Mouse (Mus musculus) forebrain, embryonic 16.5 days (tissue): Measurements from ENCODE around the gene Prkar2b. TPM values are rescaled to one million over a fixed set of nuclear protein-coding genes. Genes with fewer than 3 reads are reported as not detected.
"Not testable (repeated sequence)": the region's sequence is repeated elsewhere in the genome, so short reads cannot be mapped to it uniquely, and the experiment has no call there.

Experiments used
- ATAC-seq: fragments of 200-750 bp; cut with Nextera tagmentation; 2 replicates; pipeline ENCODE4 v1.8.0; 2017; ENCODE audit warnings: mild to moderate bottlenecking, moderate library complexity
- H3K27ac ChIP-seq: fragments of 300-500 bp; sonication (generic); 2 replicates; pipeline ENCODE4 v1.5.1; 2014; ENCODE audit warnings: low read length, control low read depth
- H3K27me3 ChIP-seq: fragments of 300-500 bp; sonication (generic); replicated peaks from 2 replicates; pipeline ENCODE4 v1.6.1; 2014; ENCODE audit warnings: low read length; ENCODE audit not compliant: control insufficient read depth, insufficient read depth
- H3K36me3 ChIP-seq: fragments of 300-500 bp; sonication (generic); 2 replicates; pipeline ENCODE4 v1.6.1; 2014; ENCODE audit not compliant: control insufficient read depth, insufficient read depth
- H3K4me1 ChIP-seq: fragments of 300-500 bp; sonication (generic); replicated peaks from 2 replicates; pipeline ENCODE4 v1.6.1; 2014; ENCODE audit warnings: low read length; ENCODE audit not compliant: control insufficient read depth, insufficient read depth
- H3K4me2 ChIP-seq: fragments of 300-500 bp; sonication (generic); 2 replicates; pipeline ENCODE4 v1.6.1; 2014; ENCODE audit warnings: mild to moderate bottlenecking, low read length, control low read depth
- H3K4me3 ChIP-seq: fragments of 300-500 bp; sonication (generic); replicated peaks from 2 replicates; pipeline ENCODE4 v1.5.1; 2014; ENCODE audit warnings: mild to moderate bottlenecking, low read length, control low read depth
- H3K9ac ChIP-seq: fragments of 300-500 bp; sonication (generic); replicated peaks from 2 replicates; pipeline ENCODE4 v1.6.1; 2014; ENCODE audit warnings: low read depth, low read length, control low read depth
- H3K9me3 ChIP-seq: fragments of 300-500 bp; sonication (generic); 2 replicates; pipeline ENCODE4 v1.6.1; 2016; ENCODE audit warnings: low read length; ENCODE audit not compliant: control insufficient read depth
- WGBS: fragments of 180-500 bp; shearing (Covaris S2); extraction: QIAGEN DNeasy Blood & Tissue Kit; methylation state at CpG from one replicate; pipeline ENCODE4 v1.1.7; 2014; 5-methylcytosine and 5-hydroxymethylcytosine counted together
- polyA plus RNA-seq: library from polyadenylated mRNA; unstranded; fragments of >200 nt; fragmentation: Nextera tagmentation; extraction: Ambion mirVana; gene quantifications from 2 replicates; pipeline ENCODE4 v1.2.1, GENCODE M21; 2015

The Prkar2b gene
- polyA plus RNA-seq, 1 experiment from 2014 or later: 140 TPM

DNA sequence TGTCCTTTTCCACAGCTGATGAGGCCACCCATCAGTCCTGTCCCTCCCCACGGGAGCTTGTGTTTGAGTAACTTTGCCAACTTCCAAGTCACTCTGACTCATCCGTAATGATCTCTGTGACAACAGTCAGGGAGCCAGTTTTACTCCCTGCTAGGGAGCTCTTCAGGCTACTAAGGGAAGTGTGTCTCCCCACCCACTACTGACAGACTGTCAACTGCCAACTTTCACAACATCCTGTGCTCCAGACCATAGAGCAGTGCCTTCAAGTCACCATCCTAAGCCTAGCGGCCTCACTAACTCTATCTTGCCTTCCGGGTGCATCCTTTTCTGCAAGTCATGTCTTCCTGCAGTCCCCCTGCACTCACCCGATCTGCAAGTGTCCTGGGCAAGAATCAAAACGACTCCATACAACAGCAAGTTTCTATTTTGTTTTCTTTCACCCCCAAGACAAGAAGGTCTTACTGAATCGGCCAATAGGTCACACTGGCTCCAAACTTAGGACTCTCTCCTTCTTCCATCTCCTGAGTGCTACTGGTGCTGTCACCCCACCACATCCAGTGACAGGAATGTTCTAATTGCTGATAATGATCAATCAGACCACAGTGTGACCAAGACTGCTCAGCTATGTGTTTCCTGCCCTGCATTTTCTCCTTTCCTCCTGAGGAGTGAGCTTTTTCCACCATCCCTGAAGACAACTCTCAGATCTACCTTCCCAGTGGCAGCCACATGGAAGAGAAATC, 43.3 kb downstream of the Prkar2b start:
- Histone ChIP-seq H3K4me3 (no peak overlapping the region), H3K9ac (no peak overlapping the region), H3K27ac (no peak overlapping the region), H3K9me3 (no peaks in the 10 kb centered on the region), H3K4me2 (no peak overlapping the region), H3K36me3 (no peaks in the 10 kb centered on the region), H3K27me3 (no peaks in the 10 kb centered on the region), H3K4me1 (peaks cover 10% of the 10 kb centered on the region)
- WGBS: 74% methylated on average over 7 of the region's 7 CpGs
- no peak for ATAC-seq

DNA sequence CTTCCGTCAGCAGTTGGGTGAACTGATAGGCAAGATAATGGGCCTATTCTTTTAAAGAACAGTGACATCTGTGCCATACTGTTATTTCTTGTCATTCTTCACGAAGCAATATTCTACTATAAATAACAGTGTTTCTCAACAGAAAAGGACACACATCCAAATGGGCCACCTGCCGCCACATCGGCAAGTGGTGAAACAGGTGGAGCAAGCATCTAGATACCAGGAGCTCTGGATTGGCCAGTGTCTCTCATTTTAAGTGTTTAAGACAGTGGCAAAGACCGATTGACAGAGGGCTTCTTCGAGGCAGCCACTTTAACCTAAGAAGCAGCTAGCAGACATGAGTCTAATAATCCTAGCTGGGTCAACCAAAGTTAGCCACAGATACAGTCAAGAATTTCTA, 44.6 kb downstream of the Prkar2b start:
- H3K9ac ChIP-seq: no peak overlapping the region
- no peaks in the 10 kb centered on the region for H3K9me3 ChIP-seq
- no peaks in the 10 kb centered on the region for H3K36me3 ChIP-seq
- H3K4me2 ChIP-seq: no peak overlapping the region
- H3K4me1 ChIP-seq: peaks cover 10% of the 10 kb centered on the region
- no peaks in the 10 kb centered on the region for H3K27me3 ChIP-seq
- no peak overlapping the region for H3K27ac ChIP-seq
- WGBS: 73% methylated on average over 6 of the region's 6 CpGs
- H3K4me3 ChIP-seq: no peak overlapping the region
- no peak for ATAC-seq

DNA sequence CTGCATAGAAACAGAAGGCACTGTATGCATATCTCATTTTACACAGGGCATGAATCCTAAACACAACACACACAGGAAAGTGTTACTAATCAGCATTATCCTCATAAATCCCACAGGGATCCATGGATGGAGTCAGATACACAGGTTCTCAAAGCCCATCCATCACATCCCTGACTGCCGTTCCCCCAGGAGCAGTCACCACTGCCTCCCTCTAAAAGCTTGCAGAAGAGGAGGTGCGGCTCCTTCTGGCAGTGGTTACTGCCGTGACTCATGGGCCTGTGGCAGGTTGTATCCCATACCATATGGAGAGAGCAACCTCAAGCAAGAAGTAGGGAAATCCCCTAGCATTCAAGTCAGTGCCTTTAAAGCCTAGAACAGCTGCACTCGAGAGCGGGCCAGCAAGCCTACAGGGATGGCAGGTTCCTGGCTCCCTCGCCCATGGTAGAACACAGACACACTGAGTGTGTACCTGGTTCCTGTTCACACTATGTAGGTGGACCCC, 45.8 kb downstream of the Prkar2b start:
- Histone ChIP-seq H3K4me3 (no peak overlapping the region), H3K9ac (no peak overlapping the region), H3K27me3 (no peaks in the 10 kb centered on the region), H3K4me2 (no peak overlapping the region), H3K9me3 (no peaks in the 10 kb centered on the region), H3K27ac (no peak overlapping the region; the same call in 1 of the 2 replicates), H3K36me3 (no peaks in the 10 kb centered on the region), H3K4me1 (peaks cover 10% of the 10 kb centered on the region)
- WGBS: 63% methylated on average over 6 of the region's 6 CpGs
- peak; percentile 34; the same call in 1 of the 2 replicates for ATAC-seq

DNA sequence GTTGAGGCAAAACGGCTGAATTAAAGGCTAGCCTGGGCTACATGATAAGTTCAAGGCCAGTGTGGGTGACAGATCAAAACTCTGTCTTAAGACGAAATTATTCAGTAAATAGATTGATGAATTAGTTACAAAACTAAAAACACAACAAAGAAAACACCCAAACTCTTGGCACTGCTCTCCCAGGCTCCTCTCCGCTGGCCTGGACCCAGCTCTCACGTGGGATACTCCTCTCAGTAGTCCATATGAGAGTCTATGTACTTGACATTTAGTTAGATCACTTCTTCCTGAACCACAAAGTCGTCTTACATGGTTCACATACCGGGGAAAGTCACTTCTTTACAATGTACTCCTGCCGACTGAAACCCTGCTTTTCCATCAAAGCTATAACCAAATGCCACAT, 46.3 kb downstream of the Prkar2b start:
- H3K36me3 ChIP-seq: no peaks in the 10 kb centered on the region
- H3K4me2 ChIP-seq: no peak overlapping the region
- peaks cover 10% of the 10 kb centered on the region for H3K4me1 ChIP-seq
- 68% methylated on average over 7 of the region's 7 CpGs for WGBS
- H3K27me3 ChIP-seq: no peaks in the 10 kb centered on the region
- H3K9ac ChIP-seq: no peak overlapping the region
- no peak overlapping the region for H3K27ac ChIP-seq
- no peak for ATAC-seq
- no peak overlapping the region for H3K4me3 ChIP-seq
- no peaks in the 10 kb centered on the region for H3K9me3 ChIP-seq

DNA sequence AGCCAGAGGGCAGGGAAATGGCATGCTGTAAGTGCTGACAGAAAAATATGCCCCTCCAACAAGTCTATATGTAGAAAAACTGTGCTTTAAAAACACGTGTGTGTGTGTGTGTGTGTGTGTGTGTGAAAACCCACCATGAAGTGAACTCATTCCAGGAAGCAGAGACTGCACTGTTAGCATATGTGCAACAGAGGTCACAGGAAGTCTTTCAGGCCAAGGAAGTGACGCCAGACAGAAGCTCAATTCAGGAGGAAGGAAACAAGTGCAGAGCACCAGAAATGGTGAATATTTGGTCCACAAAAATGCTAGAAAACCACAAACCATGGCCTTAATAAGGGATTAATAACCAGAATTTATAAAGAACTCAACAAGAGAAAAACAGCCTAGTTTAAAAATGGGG, 48.9 kb downstream of the Prkar2b start:
- WGBS: 69% methylated on average over 2 of the region's 2 CpGs
- no peak for ATAC-seq
- H3K27ac ChIP-seq: no peak overlapping the region
- H3K36me3 ChIP-seq: no peaks in the 10 kb centered on the region
- peaks cover 10% of the 10 kb centered on the region for H3K4me1 ChIP-seq
- H3K4me2 ChIP-seq: no peak overlapping the region
- no peak overlapping the region for H3K9ac ChIP-seq
- H3K27me3 ChIP-seq: no peaks in the 10 kb centered on the region
- H3K9me3 ChIP-seq: no peaks in the 10 kb centered on the region
- no peak overlapping the region for H3K4me3 ChIP-seq

DNA sequence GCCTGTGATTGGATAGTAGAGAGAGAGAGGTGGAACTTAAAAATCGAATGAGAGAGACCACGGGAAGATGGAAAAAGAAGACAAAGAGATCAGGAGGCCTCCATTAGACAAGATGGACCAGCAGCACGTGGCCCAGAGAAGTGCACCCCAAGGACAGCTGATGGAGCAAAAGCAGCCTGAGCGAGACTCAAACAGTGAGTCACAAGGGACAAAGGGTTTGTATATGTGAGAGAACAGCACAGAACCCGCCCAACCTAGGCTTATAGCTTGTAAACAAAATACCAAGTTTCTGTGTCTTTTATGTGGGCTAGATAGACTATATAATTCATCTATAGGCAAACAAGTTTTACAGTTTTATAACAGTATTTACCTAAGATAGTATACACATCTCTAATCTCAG, 50.0 kb downstream of the Prkar2b start:
- H3K4me2 ChIP-seq: no peak overlapping the region
- ATAC-seq: no peak
- H3K27me3 ChIP-seq: no peaks in the 10 kb centered on the region
- H3K4me3 ChIP-seq: no peak overlapping the region
- WGBS: 92% methylated on average over 5 of the region's 5 CpGs
- H3K9me3 ChIP-seq: no peaks in the 10 kb centered on the region
- H3K9ac ChIP-seq: no peak overlapping the region
- no peaks in the 10 kb centered on the region for H3K36me3 ChIP-seq
- no peak overlapping the region for H3K27ac ChIP-seq
- peaks cover 6% of the 10 kb centered on the region for H3K4me1 ChIP-seq

DNA sequence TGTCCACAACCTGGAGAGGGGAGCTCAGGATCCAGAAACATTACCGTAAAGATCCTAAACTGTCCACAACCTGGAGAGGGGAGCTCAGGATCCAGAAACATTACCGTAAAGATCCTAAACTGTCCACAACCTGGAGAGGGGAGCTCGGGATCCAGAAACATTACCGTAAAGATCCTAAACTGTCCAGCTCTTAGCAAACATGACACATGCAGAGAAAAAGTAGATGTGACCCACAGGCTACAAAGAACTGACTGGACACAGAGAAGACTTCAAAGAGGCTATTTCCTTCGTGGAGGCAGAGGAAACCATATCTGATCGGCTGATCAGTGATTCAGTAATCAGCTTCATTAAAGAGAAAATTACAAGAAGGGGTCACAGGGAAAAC, 51.1 kb downstream of the Prkar2b start:
- not testable (repeated sequence) for H3K4me3 ChIP-seq, H3K36me3 ChIP-seq, ATAC-seq

DNA sequence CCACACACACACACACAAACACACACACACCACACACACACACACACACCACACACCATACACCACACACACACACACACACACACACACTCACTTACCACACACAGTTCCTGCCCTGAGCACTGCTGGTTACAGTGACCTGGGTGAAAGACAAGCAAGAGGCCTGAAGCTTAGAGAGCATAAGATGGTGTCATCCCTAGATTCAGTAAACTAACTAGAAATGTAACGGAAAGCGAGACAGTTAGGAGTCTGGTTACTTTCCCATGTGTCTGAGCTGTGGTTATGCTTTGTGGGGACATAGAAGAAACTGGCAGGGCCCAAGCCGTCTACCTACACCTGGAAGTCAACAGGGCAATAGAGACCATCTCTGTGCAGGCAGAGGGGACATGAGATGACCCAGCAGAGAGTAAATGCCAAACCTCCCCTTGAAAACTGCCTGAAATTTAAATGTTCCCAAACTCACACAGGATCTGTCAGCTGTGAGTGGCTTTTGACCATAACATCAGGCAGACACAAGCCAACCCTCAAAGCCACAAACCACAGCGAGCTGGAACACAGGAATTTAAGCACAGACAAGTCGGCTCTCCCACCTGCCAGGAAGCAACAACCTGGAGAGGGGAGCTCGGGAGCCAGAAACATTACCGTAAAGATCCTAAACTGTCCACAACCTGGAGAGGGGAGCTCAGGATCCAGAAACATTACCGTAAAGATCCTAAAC, 51.7 kb downstream of the Prkar2b start:
- Histone ChIP-seq H3K4me2 (no peak overlapping the region), H3K9me3 (no peaks in the 10 kb centered on the region), H3K4me1 (no peaks in the 10 kb centered on the region), H3K4me3 (no peak overlapping the region), H3K36me3 (no peaks in the 10 kb centered on the region), H3K9ac (no peak overlapping the region), H3K27me3 (no peaks in the 10 kb centered on the region), H3K27ac (no peak overlapping the region)
- 25% methylated on average over 8 of the region's 8 CpGs for WGBS
- no peak for ATAC-seq

More for the DNA sequence above, 51.1 kb downstream of the Prkar2b start:
- 53% methylated on average over 5 of the region's 6 CpGs for WGBS
- H3K4me2 ChIP-seq, H3K27ac ChIP-seq, H3K27me3 ChIP-seq, H3K9me3 ChIP-seq, H3K4me1 ChIP-seq, H3K9ac ChIP-seq: not testable (repeated sequence)

DNA sequence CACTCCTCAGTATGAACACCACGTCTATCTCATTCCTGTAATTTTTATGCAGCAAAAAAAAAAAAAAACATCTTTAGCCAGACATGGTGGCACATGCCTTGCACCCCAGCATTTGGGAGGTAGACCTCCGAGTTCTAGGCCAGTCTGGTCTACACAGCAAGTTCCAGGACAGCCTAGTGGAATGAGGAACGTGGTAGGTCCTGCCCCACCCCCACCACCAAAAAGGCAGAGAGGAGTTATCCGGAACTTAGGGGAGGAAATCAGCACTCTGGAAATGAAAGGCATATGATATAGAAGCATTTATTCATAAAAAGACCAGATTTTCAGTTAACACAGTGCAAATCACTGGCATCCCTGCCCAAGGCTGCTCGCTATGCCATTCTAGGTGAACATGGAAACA, 52.4 kb downstream of the Prkar2b start:
- Histone ChIP-seq H3K9me3 (no peaks in the 10 kb centered on the region), H3K27me3 (no peaks in the 10 kb centered on the region), H3K36me3 (no peaks in the 10 kb centered on the region), H3K9ac (no peak overlapping the region), H3K4me3 (no peak overlapping the region), H3K4me2 (no peak overlapping the region), H3K27ac (no peak overlapping the region), H3K4me1 (no peaks in the 10 kb centered on the region)
- no peak for ATAC-seq
- 75% methylated on average over 5 of the region's 5 CpGs for WGBS
